In the genomic region with DNA sequence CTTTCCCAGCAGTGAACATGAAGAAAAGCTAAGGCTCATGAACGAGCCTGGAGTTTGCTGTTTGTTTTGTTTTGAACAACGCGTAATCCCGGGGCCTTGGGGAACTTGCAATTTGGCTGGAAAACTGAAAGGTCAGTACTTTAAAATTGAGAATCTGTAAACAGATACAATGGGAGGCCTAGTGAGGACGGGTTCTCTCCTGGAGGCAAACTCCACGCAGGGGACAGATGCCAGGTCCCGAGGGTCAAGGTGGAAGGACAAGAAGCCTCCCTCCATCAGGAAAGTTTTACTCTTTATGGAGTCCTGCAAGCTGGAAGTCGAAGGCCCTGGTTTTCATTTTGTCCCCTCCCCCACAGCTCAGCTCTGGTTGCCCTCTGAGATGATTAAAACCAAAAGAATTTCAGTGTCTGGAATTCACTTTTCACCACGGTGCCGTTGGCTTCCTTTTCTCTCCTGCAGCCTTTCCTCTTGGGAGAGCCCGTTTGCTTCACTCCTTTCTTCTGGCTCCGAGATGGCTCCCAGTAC, we compare ENCODE assay signal across 8 mouse cellular contexts. TPM values are rescaled to one million over a fixed set of nuclear protein-coding genes. Genes with fewer than 3 reads are reported as not detected.
A peak's percentile ranks its signal among the peaks of the same experiment; 100 is the strongest.
DNase-seq lines count a peak whose midpoint lies in the region; ATAC-seq lines count a peak whose summit lies in the region.

No protein-coding gene starts in this region.

- peaks cover 81% of the 10 kb centered on the region for H3K4me1 ChIP-seq in embryonic facial prominence, embryonic 14.5 days (ENCODE audit: control insufficient read depth, insufficient read depth, low read length)
- H3K4me1 ChIP-seq in hindbrain, embryonic 11.5 days (replicated peaks; ENCODE audit: control insufficient read depth, insufficient read depth, low read length), result peaks cover 24% of the 10 kb centered on the region
- peaks cover 10% of the 10 kb centered on the region; the same call in 1 of the 2 replicates for H3K4me1 ChIP-seq in liver, embryonic 12.5 days

- 4% methylated on average over 12 of the region's 12 CpGs for WGBS in embryonic facial prominence, embryonic 14.5 days
- WGBS in hindbrain, embryonic 11.5 days, result 29% methylated on average over 12 of the region's 12 CpGs
- WGBS in liver, embryonic 12.5 days (ENCODE audit: insufficient replicate concordance), result 41% methylated on average over 12 of the region's 12 CpGs

- peak; percentile 50 for DNase-seq in adrenal gland, adult 8-10 months
- peak; percentile 91 for DNase-seq in embryonic facial prominence, embryonic 14.5 days (ENCODE audit: low spot score)
- no peak for DNase-seq in hindbrain, embryonic 11.5 days (ENCODE audit: low spot score)
- DNase-seq in ovary, postnatal 10 days (ENCODE audit: low spot score), result peak; percentile 50
- no peak for DNase-seq in frontal cortex, postnatal 10 days (ENCODE audit: low spot score in 2 of 2)
- no peak for DNase-seq in T-cell, adult 2 months (ENCODE audit: low spot score)

- no peaks in the 10 kb centered on the region for H3K9me3 ChIP-seq in embryonic facial prominence, embryonic 14.5 days (ENCODE audit: control insufficient read depth, low read length)
- no peaks in the 10 kb centered on the region for H3K9me3 ChIP-seq in hindbrain, embryonic 11.5 days (ENCODE audit: control insufficient read depth, low read length)
- no peaks in the 10 kb centered on the region for H3K9me3 ChIP-seq in liver, embryonic 12.5 days (replicated peaks)

- H3K36me3 ChIP-seq in embryonic facial prominence, embryonic 14.5 days (ENCODE audit: control insufficient read depth, insufficient read depth, low read length), result 0 out of 2 replicates have a peak, but pooled peaks cover 10% of the 10 kb centered on the region
- H3K36me3 ChIP-seq in hindbrain, embryonic 11.5 days (ENCODE audit: control insufficient read depth, insufficient read depth, low read length), result no peaks in the 10 kb centered on the region
- H3K36me3 ChIP-seq in liver, embryonic 12.5 days, result no peaks in the 10 kb centered on the region

- peak overlapping the region; percentile 2; the same call in 1 of the 2 replicates for H3K4me3 ChIP-seq in embryonic facial prominence, embryonic 14.5 days (ENCODE audit: low read depth, low read length)
- H3K4me3 ChIP-seq in hindbrain, embryonic 11.5 days (ENCODE audit: low read depth, low read length), result no peak overlapping the region
- no peak overlapping the region for H3K4me3 ChIP-seq in liver, embryonic 12.5 days

- H3K4me2 ChIP-seq in embryonic facial prominence, embryonic 14.5 days (ENCODE audit: low read depth, low read length), result peak overlapping the region; percentile 44
- no peak overlapping the region for H3K4me2 ChIP-seq in hindbrain, embryonic 11.5 days (replicated peaks; ENCODE audit: low read depth, low read length)
- no peak overlapping the region for H3K4me2 ChIP-seq in liver, embryonic 12.5 days

- ATAC-seq in embryonic facial prominence, embryonic 14.5 days (ENCODE audit: low read depth), result peak; percentile 31; the same call in 1 of the 2 replicates
- no peak for ATAC-seq in hindbrain, embryonic 11.5 days (ENCODE audit: low FRiP score)
- no peak for ATAC-seq in liver, embryonic 12.5 days
- no peak for ATAC-seq in megakaryocyte progenitor cell, adult 5-6 weeks (replicated peaks; ENCODE audit: poor library complexity)

- H3K27me3 ChIP-seq in embryonic facial prominence, embryonic 14.5 days (replicated peaks; ENCODE audit: control insufficient read depth, insufficient read depth, low read length), result no peaks in the 10 kb centered on the region
- H3K27me3 ChIP-seq in hindbrain, embryonic 11.5 days (ENCODE audit: control insufficient read depth, insufficient read depth, low read length), result no peaks in the 10 kb centered on the region
- no peaks in the 10 kb centered on the region for H3K27me3 ChIP-seq in liver, embryonic 12.5 days (replicated peaks)

- H3K9ac ChIP-seq in embryonic facial prominence, embryonic 14.5 days (ENCODE audit: low read depth, low read length), result peak overlapping the region; percentile 41
- no peak overlapping the region for H3K9ac ChIP-seq in hindbrain, embryonic 11.5 days (ENCODE audit: low read depth, low read length)
- no peak overlapping the region for H3K9ac ChIP-seq in liver, embryonic 12.5 days

- H3K27ac ChIP-seq in embryonic facial prominence, embryonic 14.5 days (replicated peaks; ENCODE audit: low read depth, low read length), result peak overlapping the region; percentile 90
- H3K27ac ChIP-seq in hindbrain, embryonic 11.5 days (ENCODE audit: low read depth, low read length), result peak overlapping the region; percentile 58
- peak overlapping the region; percentile 70 for H3K27ac ChIP-seq in liver, embryonic 12.5 days

RNA-seq across cellular contexts. Expression of gene Kirrel, which starts 16.7 kb away (rescaled TPM):
- 10 to 100 TPM; 14.7 to 23.3 (median 19.8) TPM for total RNA-seq in adrenal gland, adult 8-10 months (2022)
- polyA plus RNA-seq in embryonic facial prominence, embryonic 14.5 days (2014; fragmentation: Nextera tagmentation; extraction: Ambion mirVana), result 12.8 and 14.1 TPM in 2 replicates
- polyA plus RNA-seq in hindbrain, embryonic 11.5 days (2014; fragmentation: Nextera tagmentation; extraction: Ambion mirVana), result 7.3 and 11.5 TPM in 2 replicates
- polyA plus RNA-seq in liver, embryonic 12.5 days (2016; fragmentation: Nextera tagmentation; extraction: Ambion mirVana), result 2.4 and 2.7 TPM in 2 replicates
- not detected in 2 replicates for total RNA-seq in megakaryocyte progenitor cell, adult 5-6 weeks (2015)
- total RNA-seq in megakaryocyte progenitor cell, adult 5-6 weeks (2017), result not detected in 2 replicates

Comparison
In these comparisons a context has a peak if more than half of its experiments do, and no peak if none do; other contexts are left out.
1. DNase-seq: peak in adrenal gland, adult 8-10 months (single experiment), embryonic facial prominence, embryonic 14.5 days (single experiment) and ovary, postnatal 10 days (single experiment); none in hindbrain, embryonic 11.5 days (single experiment), frontal cortex, postnatal 10 days (0 of 2) and T-cell, adult 2 months (single experiment).
2. Peak in every context shown above with its lines, with median percentiles within 50 percentile points of each other: H3K27ac ChIP-seq.